Mouse (Mus musculus): ENCODE results near the gene Aox2. TPM values are rescaled to one million over a fixed set of nuclear protein-coding genes. Genes with fewer than 3 reads are reported as not detected.
A peak's percentile ranks its signal among the peaks of the same experiment; 100 is the strongest.

Gene Aox2
- polyA plus RNA-seq, 1 experiment from 2014 or later: 0.05 TPM

DNA sequence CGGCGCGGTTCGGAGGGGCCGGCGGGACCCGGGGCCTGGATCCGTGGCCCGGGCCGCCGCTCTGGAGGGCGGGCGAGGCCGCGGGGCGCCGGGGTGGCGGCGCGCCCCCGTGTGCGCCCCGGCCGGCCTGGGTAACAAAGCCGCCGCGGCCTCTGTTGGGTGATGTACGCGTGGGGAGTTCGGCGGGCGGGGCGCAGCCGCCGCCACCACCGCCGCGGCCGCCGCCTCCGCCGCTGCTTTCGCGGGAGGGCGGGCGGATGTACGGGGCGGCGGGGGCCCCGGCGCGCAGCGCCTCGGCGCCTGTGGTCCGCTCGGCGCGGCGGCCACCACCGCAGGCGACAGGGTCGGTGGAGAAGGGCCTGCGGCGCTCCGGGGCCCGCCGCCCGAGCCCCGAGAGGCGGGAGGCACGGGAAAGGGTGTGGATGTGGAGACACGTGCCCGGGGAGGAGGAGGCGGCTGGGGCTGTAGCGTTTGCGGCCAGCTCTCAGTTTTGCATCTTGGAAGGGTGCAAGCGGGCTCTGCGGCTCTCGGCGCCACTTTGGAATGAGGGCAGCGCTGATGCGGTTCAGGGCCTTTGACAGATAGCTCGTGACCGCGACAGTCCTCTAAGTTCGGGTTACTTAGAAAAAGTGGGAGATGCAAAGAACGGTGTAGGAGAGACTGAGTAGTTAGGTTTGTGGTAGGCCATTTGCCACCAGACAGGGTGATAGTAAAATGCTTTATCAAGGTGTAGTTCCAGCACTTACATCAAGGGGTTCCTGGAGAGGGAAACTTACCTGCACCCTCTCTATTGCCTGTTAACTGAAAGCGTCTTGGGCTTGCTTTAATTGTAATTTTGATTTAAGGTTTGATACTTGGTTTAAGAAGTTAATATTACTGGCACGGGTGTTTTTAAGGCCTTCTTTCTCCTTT, 115.4 kb downstream of the Aox2 start:
- peak overlapping the region; percentile 97 for H3K9ac ChIP-seq
- no peaks in the 10 kb centered on the region for H3K27me3 ChIP-seq
- H3K4me3 ChIP-seq: peak overlapping the region; percentile 97
- H3K36me3 ChIP-seq: peaks cover 37% of the 10 kb centered on the region
- peak overlapping the region; percentile 87 for H3K4me2 ChIP-seq
- H3K9me3 ChIP-seq: no peaks in the 10 kb centered on the region
- peak overlapping the region; percentile 100 for H3K27ac ChIP-seq
- 1% methylated on average over 56 of the region's 90 CpGs for WGBS
- H3K4me1 ChIP-seq (replicated peaks): peaks cover 28% of the 10 kb centered on the region
- peak; percentile 73 for ATAC-seq (ENCODE audit: low FRiP score)

- Histone ChIP-seq H3K27ac (no peak overlapping the region), H3K9ac (no peak overlapping the region), H3K4me3 (no peak overlapping the region), H3K36me3 (peaks cover 53% of the 10 kb centered on the region), H3K4me2 (no peak overlapping the region), H3K9me3 (no peaks in the 10 kb centered on the region), H3K27me3 (no peaks in the 10 kb centered on the region), H3K4me1 (replicated peaks) (peaks cover 28% of the 10 kb centered on the region)
- WGBS: 93% methylated on average over 3 of the region's 3 CpGs
- no peak for ATAC-seq (ENCODE audit: low FRiP score)
Observed at GRCm38 (mm10) chr1:58395341-58395740, 117.2 kb downstream of the Aox2 start.

- Histone ChIP-seq H3K4me2 (no peak overlapping the region), H3K27ac (no peak overlapping the region), H3K4me3 (no peak overlapping the region), H3K9ac (no peak overlapping the region), H3K27me3 (no peaks in the 10 kb centered on the region), H3K4me1 (replicated peaks) (peaks cover 24% of the 10 kb centered on the region), H3K9me3 (no peaks in the 10 kb centered on the region), H3K36me3 (peaks cover 62% of the 10 kb centered on the region)
- no peak for ATAC-seq (ENCODE audit: low FRiP score)
- 100% methylated on average over 1 of the region's 1 CpGs for WGBS
Observed at GRCm38 (mm10) chr1:58396179-58396578, 118.1 kb downstream of the Aox2 start.

DNA sequence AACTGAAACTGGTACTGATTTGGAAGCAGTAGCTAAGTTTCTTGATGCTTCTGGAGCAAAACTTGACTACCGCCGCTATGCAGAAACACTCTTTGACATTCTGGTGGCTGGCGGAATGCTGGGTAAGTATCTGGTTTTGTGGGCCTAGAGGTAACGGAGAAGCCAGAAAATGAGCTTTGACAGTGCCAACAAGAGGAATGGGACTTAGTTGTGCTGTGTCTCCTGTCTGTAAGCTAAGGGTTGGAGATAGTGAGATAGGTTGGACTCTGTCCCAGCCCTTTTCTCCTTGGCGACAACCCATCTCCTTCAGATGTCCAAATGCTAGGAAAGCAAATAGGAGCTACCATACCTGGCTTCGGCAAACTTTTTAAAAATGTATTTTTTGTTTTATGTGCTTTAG, 119.6 kb downstream of the Aox2 start:
- Histone ChIP-seq H3K4me1 (replicated peaks) (peaks cover 16% of the 10 kb centered on the region), H3K9ac (no peak overlapping the region), H3K27ac (no peak overlapping the region), H3K27me3 (no peaks in the 10 kb centered on the region), H3K9me3 (no peaks in the 10 kb centered on the region), H3K36me3 (peaks cover 77% of the 10 kb centered on the region), H3K4me3 (no peak overlapping the region), H3K4me2 (no peak overlapping the region)
- WGBS: 96% methylated on average over 6 of the region's 6 CpGs
- ATAC-seq (ENCODE audit: low FRiP score): no peak

DNA sequence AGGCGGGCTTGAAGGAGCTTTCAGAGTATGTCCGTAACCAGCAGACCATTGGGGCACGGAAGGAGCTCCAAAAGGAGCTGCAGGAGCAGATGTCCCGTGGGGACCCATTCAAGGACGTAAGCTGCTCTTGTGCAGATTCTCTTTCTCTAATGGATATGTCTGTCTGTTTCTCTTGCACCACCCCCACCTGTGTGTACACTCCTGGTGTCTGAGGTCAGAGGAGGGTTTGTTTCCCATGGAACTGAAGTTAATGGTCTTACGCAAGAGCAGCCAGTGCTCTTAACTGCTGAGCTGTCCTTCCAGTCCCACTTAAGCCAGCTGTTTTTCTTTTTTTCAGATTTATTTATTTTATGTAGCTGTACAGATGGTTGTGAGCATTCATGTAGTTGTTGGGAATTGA, 123.3 kb downstream of the Aox2 start:
- Histone ChIP-seq H3K4me1 (replicated peaks) (no peaks in the 10 kb centered on the region), H3K27ac (no peak overlapping the region), H3K36me3 (peaks cover 89% of the 10 kb centered on the region), H3K27me3 (no peaks in the 10 kb centered on the region), H3K9ac (no peak overlapping the region), H3K4me2 (no peak overlapping the region), H3K9me3 (no peaks in the 10 kb centered on the region), H3K4me3 (no peak overlapping the region)
- 92% methylated on average over 6 of the region's 6 CpGs for WGBS
- no peak for ATAC-seq (ENCODE audit: low FRiP score)

DNA sequence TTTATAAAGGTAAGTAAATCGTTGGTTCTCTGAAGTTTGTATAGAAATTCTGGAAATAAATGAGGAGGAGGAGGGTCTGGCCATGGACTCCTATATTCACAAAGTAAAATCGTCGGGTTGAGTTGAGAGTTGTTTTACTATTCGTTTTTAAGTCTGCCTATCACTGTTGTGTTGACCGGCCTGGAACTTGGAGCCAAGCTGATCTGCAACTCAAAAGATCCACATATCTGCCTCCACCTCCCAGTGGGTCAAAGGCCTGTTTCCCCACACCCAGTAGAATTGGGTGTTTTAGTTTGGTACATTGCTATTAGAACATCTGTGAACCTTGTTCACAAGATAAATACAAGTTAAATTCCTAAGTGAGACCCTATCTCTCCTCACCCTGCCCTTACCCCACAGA, 125.6 kb downstream of the Aox2 start:
- Histone ChIP-seq H3K27me3 (no peaks in the 10 kb centered on the region), H3K9ac (no peak overlapping the region), H3K4me3 (no peak overlapping the region), H3K9me3 (no peaks in the 10 kb centered on the region), H3K27ac (no peak overlapping the region), H3K4me2 (no peak overlapping the region), H3K36me3 (peaks cover 77% of the 10 kb centered on the region), H3K4me1 (replicated peaks) (no peaks in the 10 kb centered on the region)
- no peak for ATAC-seq (ENCODE audit: low FRiP score)
- 95% methylated on average over 5 of the region's 5 CpGs for WGBS

GRCm38 (mm10) chr1:58407321-58407720, 129.2 kb downstream of the Aox2 start:
- no peaks in the 10 kb centered on the region for H3K4me1 ChIP-seq (replicated peaks)
- no peak overlapping the region for H3K4me3 ChIP-seq
- no peak overlapping the region for H3K9ac ChIP-seq
- no peak for ATAC-seq (ENCODE audit: low FRiP score)
- H3K9me3 ChIP-seq: no peaks in the 10 kb centered on the region
- no peak overlapping the region for H3K4me2 ChIP-seq
- no peak overlapping the region for H3K27ac ChIP-seq
- H3K27me3 ChIP-seq: no peaks in the 10 kb centered on the region
- peaks cover 73% of the 10 kb centered on the region for H3K36me3 ChIP-seq
- WGBS: 97% methylated on average over 7 of the region's 7 CpGs

DNA sequence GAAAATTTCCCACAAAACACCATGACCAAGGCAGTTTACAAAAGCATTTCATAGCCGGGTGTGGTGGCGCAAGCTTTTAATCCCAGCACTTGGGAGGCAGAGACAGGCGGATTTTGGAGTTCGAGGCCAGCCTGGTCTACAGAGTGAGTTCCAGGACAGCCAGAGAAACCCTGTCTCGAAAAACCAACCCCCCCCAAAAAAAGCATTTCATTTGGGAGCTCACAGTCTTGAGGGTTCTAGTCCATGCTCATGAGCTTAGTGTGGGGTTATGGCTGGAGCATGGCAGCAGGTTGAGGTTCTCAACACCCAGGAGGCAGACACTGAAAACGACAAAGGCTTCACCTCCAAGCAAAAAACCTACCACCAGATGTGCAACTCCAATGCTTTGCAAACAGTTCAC, 130.0 kb downstream of the Aox2 start:
- Histone ChIP-seq H3K27me3 (no peaks in the 10 kb centered on the region), H3K9me3 (no peaks in the 10 kb centered on the region), H3K4me3 (no peak overlapping the region), H3K9ac (no peak overlapping the region), H3K4me2 (no peak overlapping the region), H3K36me3 (peaks cover 73% of the 10 kb centered on the region), H3K4me1 (replicated peaks) (no peaks in the 10 kb centered on the region), H3K27ac (no peak overlapping the region)
- no peak for ATAC-seq (ENCODE audit: low FRiP score)
- WGBS: 87% methylated on average over 6 of the region's 6 CpGs

GRCm38 (mm10) chr1:58409553-58410197, 131.5 kb downstream of the Aox2 start:
- Histone ChIP-seq H3K4me3 (no peak overlapping the region), H3K4me1 (replicated peaks) (no peaks in the 10 kb centered on the region), H3K36me3 (peaks cover 74% of the 10 kb centered on the region), H3K27me3 (no peaks in the 10 kb centered on the region), H3K9me3 (no peaks in the 10 kb centered on the region), H3K4me2 (no peak overlapping the region), H3K27ac (no peak overlapping the region), H3K9ac (no peak overlapping the region)
- peak; percentile 50; the same call in 1 of the 2 replicates for ATAC-seq (ENCODE audit: low FRiP score)
- 86% methylated on average over 5 of the region's 5 CpGs for WGBS

DNA sequence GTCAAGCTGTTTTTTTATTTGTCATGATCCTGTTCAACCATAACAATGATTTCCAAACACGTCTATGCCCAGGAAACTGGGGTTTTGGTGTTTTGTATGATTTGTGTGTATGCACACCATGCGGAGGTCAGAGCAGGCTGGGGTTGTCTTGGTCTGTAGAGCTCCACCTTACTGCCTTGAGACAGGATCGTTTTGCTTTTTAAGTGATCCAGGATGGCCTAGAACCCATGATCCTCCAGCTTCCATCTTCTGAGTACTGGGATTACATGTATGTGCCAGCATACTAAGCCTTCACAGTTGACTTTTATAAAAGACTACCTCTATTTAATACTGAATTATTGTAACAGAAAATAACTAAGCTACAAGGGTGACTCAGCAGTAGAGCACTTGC, 132.1 kb downstream of the Aox2 start:
- Histone ChIP-seq H3K27me3 (no peaks in the 10 kb centered on the region), H3K4me1 (replicated peaks) (no peaks in the 10 kb centered on the region), H3K4me2 (no peak overlapping the region), H3K9me3 (no peaks in the 10 kb centered on the region), H3K36me3 (peaks cover 75% of the 10 kb centered on the region), H3K4me3 (no peak overlapping the region), H3K27ac (no peak overlapping the region), H3K9ac (no peak overlapping the region)
- WGBS: 85% methylated on average over 3 of the region's 3 CpGs
- no peak for ATAC-seq (ENCODE audit: low FRiP score)

DNA sequence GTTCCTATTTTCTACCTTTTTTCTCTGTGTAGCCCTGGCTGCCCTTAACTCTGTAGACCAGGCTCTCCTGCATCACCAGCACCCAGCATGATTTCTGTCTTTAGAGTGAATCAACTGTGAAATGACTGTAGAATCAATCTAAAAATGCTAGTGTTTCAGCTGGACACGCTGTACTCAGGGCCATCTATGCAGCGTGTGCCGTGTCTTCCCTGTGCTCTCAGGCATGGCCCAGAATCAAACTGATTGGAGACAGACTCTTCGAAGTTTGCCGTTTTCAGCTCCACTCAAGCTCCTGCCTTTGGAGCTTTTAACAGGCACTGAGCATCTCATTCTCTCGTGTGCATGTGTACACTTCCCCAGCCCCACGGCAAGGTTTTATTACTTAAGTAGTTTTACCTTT, 132.7 kb downstream of the Aox2 start:
- WGBS: 91% methylated on average over 7 of the region's 7 CpGs
- Histone ChIP-seq H3K4me3 (no peak overlapping the region), H3K4me1 (replicated peaks) (no peaks in the 10 kb centered on the region), H3K27ac (no peak overlapping the region), H3K9ac (no peak overlapping the region), H3K4me2 (no peak overlapping the region), H3K9me3 (no peaks in the 10 kb centered on the region), H3K36me3 (peaks cover 74% of the 10 kb centered on the region), H3K27me3 (no peaks in the 10 kb centered on the region)
- ATAC-seq (ENCODE audit: low FRiP score): no peak

GRCm38 (mm10) chr1:58415442-58415841, 137.3 kb downstream of the Aox2 start:
- peaks cover 9% of the 10 kb centered on the region; the same call in 1 of the 2 replicates for H3K4me1 ChIP-seq (replicated peaks)
- no peak overlapping the region for H3K4me3 ChIP-seq
- H3K4me2 ChIP-seq: no peak overlapping the region
- no peak overlapping the region for H3K27ac ChIP-seq
- no peak for ATAC-seq (ENCODE audit: low FRiP score)
- WGBS: 38% methylated on average over 1 of the region's 1 CpGs
- H3K36me3 ChIP-seq: peaks cover 89% of the 10 kb centered on the region
- no peaks in the 10 kb centered on the region for H3K27me3 ChIP-seq
- H3K9me3 ChIP-seq: no peaks in the 10 kb centered on the region
- H3K9ac ChIP-seq: no peak overlapping the region

DNA sequence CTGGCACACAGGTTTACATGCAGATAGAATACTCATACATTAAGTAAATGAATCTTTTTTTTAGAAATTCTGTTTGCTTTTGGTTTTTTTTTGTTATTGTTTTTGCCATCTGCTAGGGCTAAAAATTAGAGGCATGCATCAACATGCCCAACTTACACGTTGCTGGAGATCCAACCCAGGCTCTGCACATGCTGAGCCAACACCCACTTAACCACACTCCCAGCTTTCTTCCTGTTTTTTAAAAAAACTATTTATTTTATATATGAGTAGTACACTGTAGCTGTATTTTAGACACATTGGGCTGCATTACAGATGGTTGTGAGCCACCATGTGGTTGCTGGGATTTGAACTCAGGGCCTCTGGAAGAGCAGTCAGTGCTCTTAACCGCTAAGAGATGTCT, 137.9 kb downstream of the Aox2 start:
- WGBS: 94% methylated on average over 2 of the region's 2 CpGs
- H3K36me3 ChIP-seq: peaks cover 85% of the 10 kb centered on the region
- no peak overlapping the region for H3K27ac ChIP-seq
- H3K27me3 ChIP-seq: no peaks in the 10 kb centered on the region
- no peak overlapping the region for H3K4me2 ChIP-seq
- no peak overlapping the region for H3K4me3 ChIP-seq
- no peak overlapping the region for H3K9ac ChIP-seq
- H3K4me1 ChIP-seq (replicated peaks): peaks cover 11% of the 10 kb centered on the region
- no peaks in the 10 kb centered on the region for H3K9me3 ChIP-seq
- no peak for ATAC-seq (ENCODE audit: low FRiP score)

Data from hindbrain, embryonic 13.5 days (tissue).